Mouse (Mus musculus): ENCODE measurements around the gene Aplp1. TPM values are rescaled to one million over a fixed set of nuclear protein-coding genes. Genes with fewer than 3 reads are reported as not detected.

The Aplp1 gene
- total RNA-seq (2023) = 0.22 TPM in 1 of 4 replicates, not detected in the others

DNA sequence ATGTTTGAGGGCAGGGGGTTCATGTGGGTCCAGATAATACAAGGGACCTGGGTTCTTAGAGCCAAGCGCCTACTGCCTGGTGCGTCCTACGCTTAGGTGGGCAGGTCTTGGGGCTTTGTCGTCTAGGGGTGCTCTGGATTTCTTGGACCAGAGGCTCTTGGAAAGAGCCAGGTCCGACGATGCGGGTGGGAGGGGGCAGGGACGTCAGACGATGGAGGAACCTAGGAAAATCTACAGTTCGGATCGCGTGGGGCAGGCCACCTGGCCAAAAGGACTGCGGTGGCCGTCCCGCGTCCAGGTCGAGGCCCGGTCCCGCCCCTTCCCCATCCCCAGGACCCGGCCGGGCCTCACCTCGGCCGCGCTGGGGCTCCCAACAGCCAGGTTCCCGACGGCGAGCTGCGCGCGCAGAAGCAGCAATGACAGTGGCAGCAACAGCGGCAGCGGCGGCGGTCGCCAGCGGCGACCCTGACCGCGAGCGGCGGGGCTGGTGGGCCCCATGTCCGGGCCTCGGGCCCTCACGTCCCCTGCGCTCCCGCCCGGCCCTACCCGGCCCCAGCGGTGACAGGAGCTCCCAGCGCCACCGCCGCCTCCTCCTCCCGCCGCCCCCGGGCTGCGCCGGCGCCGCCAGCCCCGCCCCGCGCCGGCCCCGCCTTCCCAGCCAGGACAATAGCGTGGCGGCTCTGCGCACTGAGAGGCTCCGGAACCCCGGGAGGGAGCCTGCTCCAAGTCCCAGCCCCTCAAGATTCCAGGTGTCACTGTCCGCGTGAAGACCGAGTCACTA, at the start of gene Aplp1:
Gene Aplp1 (minus strand): TSS at position 565 of the 781 bp plus-strand sequence.

DNA sequence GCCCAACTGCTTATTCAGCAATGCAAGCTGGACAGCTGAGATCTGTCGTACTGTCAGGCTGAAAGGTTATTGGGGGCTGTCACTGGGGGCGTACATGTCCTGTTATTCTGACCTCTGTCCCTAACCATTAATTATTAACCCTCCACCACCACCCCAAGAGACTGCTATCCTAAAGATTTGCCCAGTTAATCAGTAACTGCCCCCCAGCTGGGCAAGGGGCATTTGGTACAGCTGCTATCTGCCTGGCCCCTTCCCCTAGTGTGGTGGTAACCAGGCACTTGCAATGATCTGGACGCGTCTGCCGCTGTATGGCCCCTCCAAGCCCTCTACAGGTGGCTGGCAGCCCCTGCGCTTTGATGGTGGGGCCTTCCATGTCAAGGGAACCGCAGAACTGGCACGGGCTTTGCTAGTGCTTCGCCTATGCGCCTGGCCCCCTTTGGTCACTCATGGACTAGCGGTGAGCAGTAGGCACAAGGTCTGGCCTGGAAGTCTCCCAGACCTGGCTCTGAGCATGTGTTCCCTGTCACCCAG, 48.1 kb upstream of the Aplp1 start, which contains the start of gene Prodh2:
Gene Prodh2 (plus strand): TSS at position 222 of the 531 bp plus-strand sequence.

GRCm38 (mm10) chr7:30457629-30458330, 12.4 kb upstream of the Aplp1 start, which contains the start of the genes Kirrel2 and Nphs1:
Gene Kirrel2 (minus strand): TSS chr7:30457690.
Gene Nphs1 (plus strand): TSS chr7:30458315.

GRCm38 (mm10) chr7:30421175-30421889, 24.0 kb downstream of the Aplp1 start, which contains the start of gene Nfkbid:
Gene Nfkbid (plus strand): TSS chr7:30421732.

GRCm38 (mm10) chr7:30419561-30420499, 25.5 kb downstream of the Aplp1 start, which contains the start of gene Hcst:
Gene Hcst (minus strand): TSS chr7:30419854.

DNA sequence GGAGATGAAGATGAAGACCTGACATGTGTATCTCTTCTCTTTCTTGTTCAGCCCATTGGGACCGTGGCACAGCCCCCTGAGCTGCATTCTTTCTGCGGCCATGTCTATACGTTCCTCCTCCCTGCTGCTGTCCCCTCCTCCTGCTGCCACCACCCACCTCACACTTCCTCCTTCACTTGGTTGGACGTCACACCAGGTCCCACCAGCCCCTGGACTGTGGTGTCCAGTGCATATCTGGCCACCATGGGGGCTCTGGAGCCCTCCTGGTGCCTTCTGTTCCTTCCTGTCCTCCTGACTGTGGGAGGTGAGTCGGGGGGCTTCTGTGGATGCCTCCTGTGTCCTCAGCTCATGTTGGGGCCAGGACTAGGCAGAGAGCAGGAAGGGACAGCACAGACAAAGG, 31.7 kb downstream of the Aplp1 start, which contains the start of gene Tyrobp:
Gene Tyrobp (plus strand): TSS at position 165 of the 400 bp plus-strand sequence.

Other genes starting within 250 kb of the Aplp1 start
- gene Capns1, start 246.7 kb downstream of the Aplp1 start, total RNA-seq (2023) = 170 to 185 TPM (median 179 TPM) in 4 replicates
- gene Polr2i, start 213.6 kb downstream of the Aplp1 start, total RNA-seq (2023) = 34.3 to 44.9 TPM (median 41.8 TPM) in 4 replicates
- 30.0 to 41.9 TPM (median 35.3 TPM) in 4 replicates for gene Tbcb, start 213.3 kb downstream of the Aplp1 start, total RNA-seq (2023)
- gene Ovol3, start 209.8 kb downstream of the Aplp1 start, total RNA-seq (2023) = not detected in 4 replicates
- gene Thap8, start 165.4 kb downstream of the Aplp1 start, total RNA-seq (2023) = 1.2 to 2.7 TPM (median 1.7 TPM) in 4 replicates
- 6.4 to 9.9 TPM (median 8.2 TPM) in 4 replicates for gene Wdr62, start 165.1 kb downstream of the Aplp1 start, total RNA-seq (2023)
- 1.2 TPM in 1 of 4 replicates, not detected in the others for gene Clip3, start 153.8 kb downstream of the Aplp1 start, total RNA-seq (2023)
- gene Alkbh6, start 136.8 kb downstream of the Aplp1 start, total RNA-seq (2023) = 67.8 to 84.6 TPM (median 78.6 TPM) in 4 replicates
- gene Syne4, start 130.7 kb downstream of the Aplp1 start, total RNA-seq (2023) = 3.5 to 6.6 TPM (median 5.7 TPM) in 4 replicates
- 4.5 to 5.6 TPM (median 5.1 TPM) in 4 replicates for gene E130208F15Rik, start 123.8 kb downstream of the Aplp1 start, total RNA-seq (2023)
- 17.4 to 20.4 TPM (median 17.5 TPM) in 4 replicates for gene Sdhaf1, start 121.6 kb downstream of the Aplp1 start, total RNA-seq (2023)
- not detected in 4 replicates for gene Lrfn3, start 82.8 kb downstream of the Aplp1 start, total RNA-seq (2023)
- gene Tyrobp, start 31.8 kb downstream of the Aplp1 start, total RNA-seq (2023) = 63.3 to 80.1 TPM (median 74.7 TPM) in 4 replicates
- gene Hcst, start 25.7 kb downstream of the Aplp1 start, total RNA-seq (2023) = 34.8 to 42.0 TPM (median 39.2 TPM) in 4 replicates
- gene Nfkbid, start 23.8 kb downstream of the Aplp1 start, total RNA-seq (2023) = 332 to 428 TPM (median 371 TPM) in 4 replicates
- gene Kirrel2, start 12.2 kb upstream of the Aplp1 start, total RNA-seq (2023) = not detected in 4 replicates
- not detected in 4 replicates for gene Nphs1, start 12.8 kb upstream of the Aplp1 start, total RNA-seq (2023)
- not detected in 4 replicates for gene Prodh2, start 48.1 kb upstream of the Aplp1 start, total RNA-seq (2023)
- gene Arhgap33, start 89.5 kb upstream of the Aplp1 start, total RNA-seq (2023) = 14.2 to 18.7 TPM (median 16.3 TPM) in 4 replicates
- 2.2 to 3.1 TPM (median 2.7 TPM) in 4 replicates for gene Hspb6, start 106.6 kb upstream of the Aplp1 start, total RNA-seq (2023)
- gene Proser3, start 106.8 kb upstream of the Aplp1 start, total RNA-seq (2023) = 10.2 to 18.1 TPM (median 13.6 TPM) in 4 replicates
- gene Lin37, start 114.3 kb upstream of the Aplp1 start, total RNA-seq (2023) = 38.9 to 50.0 TPM (median 41.5 TPM) in 4 replicates
- 106 to 140 TPM (median 111 TPM) in 4 replicates for gene U2af1l4, start 117.8 kb upstream of the Aplp1 start, total RNA-seq (2023)
- gene Gm49396, start 117.8 kb upstream of the Aplp1 start, total RNA-seq (2023) = 9.2 to 12.8 TPM (median 11.8 TPM) in 4 replicates
- gene Psenen, start 118.1 kb upstream of the Aplp1 start, total RNA-seq (2023) = 135 to 152 TPM (median 138 TPM) in 4 replicates
- gene Igflr1, start 119.9 kb upstream of the Aplp1 start, total RNA-seq (2023) = 5.6 to 11.7 TPM (median 8.2 TPM) in 4 replicates
- gene Kmt2b, start 143.2 kb upstream of the Aplp1 start, total RNA-seq (2023) = 104 to 116 TPM (median 108 TPM) in 4 replicates
- gene Zbtb32, start 153.4 kb upstream of the Aplp1 start, total RNA-seq (2023) = 0.82 to 1.9 TPM (median 1.6 TPM) in 4 replicates
- gene Upk1a, start 167.3 kb upstream of the Aplp1 start, total RNA-seq (2023) = 0.70 TPM in 1 of 4 replicates, not detected in the others
- gene Cox6b1, start 180.6 kb upstream of the Aplp1 start, total RNA-seq (2023) = 177 to 214 TPM (median 201 TPM) in 4 replicates
- not detected in 4 replicates for gene Etv2, start 190.3 kb upstream of the Aplp1 start, total RNA-seq (2023)
- 87.7 to 100 TPM (median 92.3 TPM) in 4 replicates for gene Rbm42, start 204.8 kb upstream of the Aplp1 start, total RNA-seq (2023)
- 56.1 to 64.2 TPM (median 59.9 TPM) in 4 replicates for gene Haus5, start 219.5 kb upstream of the Aplp1 start, total RNA-seq (2023)
- not detected in 4 replicates for gene Pmis2, start 226.1 kb upstream of the Aplp1 start, total RNA-seq (2023)

Measured in B cell, adult 62 days (primary cell).